Mouse (Mus musculus) megakaryocyte, embryonic 14.5 days (primary cell): Measurements from ENCODE around the gene Lrrtm1. TPM values are rescaled to one million over a fixed set of nuclear protein-coding genes. Genes with fewer than 3 reads are reported as not detected.

Source experiments
- H3K27me3 ChIP-seq: replicated peaks from 2 replicates; pipeline ENCODE3; 2012; ENCODE audit warnings: inconsistent platforms
- H3K36me3 ChIP-seq: replicated peaks from 2 replicates; pipeline ENCODE3; 2012; ENCODE audit warnings: low read length, inconsistent platforms, mixed read lengths
- H3K4me1 ChIP-seq: 2 replicates; pipeline ENCODE4 v1.6.1; 2012; ENCODE audit warnings: inconsistent platforms
- H3K4me3 ChIP-seq: replicated peaks from 2 replicates; pipeline ENCODE3; 2012; ENCODE audit warnings: moderate library complexity, mild to moderate bottlenecking, inconsistent platforms
- H3K9me3 ChIP-seq: 2 replicates; pipeline ENCODE4 v1.6.1; 2012; ENCODE audit warnings: inconsistent platforms
- FLI1 ChIP-seq: IDR thresholded peaks from 2 replicates; pipeline ENCODE4 v1.6.1; 2012; ENCODE audit warnings: low read length, inconsistent platforms, mixed read lengths
- GATA1 ChIP-seq: IDR thresholded peaks from 3 replicates; pipeline ENCODE4 v1.6.1; 2012; ENCODE audit warnings: mixed read lengths, low read length, inconsistent platforms, borderline replicate concordance
- polyA plus RNA-seq: library from polyadenylated mRNA; stranded (reverse); fragments of >175 nt; gene quantifications from 2 replicates; pipeline ENCODE4 v1.2.3, GENCODE M21; 2012; ENCODE audit warnings: low replicate concordance; ENCODE audit not compliant: insufficient read depth

Gene Lrrtm1
- polyA plus RNA-seq, 1 experiment: not detected

DNA sequence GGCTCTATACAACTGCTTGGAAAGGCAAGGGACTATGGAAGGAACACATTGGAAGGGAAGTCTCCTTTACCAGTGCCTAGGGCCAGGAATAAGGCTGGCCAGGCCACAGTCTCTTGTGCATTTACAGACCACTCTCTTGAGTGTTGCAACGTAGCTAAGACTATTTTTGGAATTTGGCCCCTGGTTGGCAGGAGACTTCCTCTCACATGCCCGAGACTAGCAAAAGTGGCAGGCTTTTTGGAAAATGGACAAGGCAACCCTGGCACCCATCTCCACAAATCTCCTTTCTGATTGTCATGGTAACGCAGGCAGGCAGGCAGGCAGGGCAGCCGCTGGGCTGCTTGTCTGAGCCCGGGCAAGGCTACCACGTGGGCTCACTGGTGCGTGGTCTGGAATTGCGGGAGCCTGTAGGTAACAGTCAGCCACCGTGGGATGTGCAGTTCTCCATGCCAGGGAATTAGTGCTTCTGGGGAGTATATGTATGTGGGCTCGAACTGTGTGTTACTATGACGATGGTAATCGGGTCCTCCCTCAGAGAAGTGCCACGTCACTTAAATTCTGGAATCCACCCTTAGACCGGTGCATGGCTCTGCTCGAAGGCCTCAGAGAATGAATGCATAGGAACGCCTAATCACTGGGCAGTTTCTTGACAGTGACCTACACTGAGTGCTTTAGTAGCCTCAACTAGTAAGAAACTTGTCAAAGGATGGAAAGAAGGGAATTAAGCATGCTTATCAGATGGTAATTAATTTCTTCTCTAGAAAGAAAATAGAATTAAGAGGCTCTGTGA lies 19.4 kb upstream of the Lrrtm1 start:
- Histone ChIP-seq H3K4me3 (no peak overlapping the region), H3K9me3 (0 out of 2 replicates have a peak, but pooled peaks cover 5% of the 10 kb centered on the region), H3K27me3 (no peaks in the 10 kb centered on the region), H3K4me1 (no peaks in the 10 kb centered on the region), H3K36me3 (no peaks in the 10 kb centered on the region)
- TF ChIP-seq FLI1 (no peak), GATA1 (no peak)

DNA sequence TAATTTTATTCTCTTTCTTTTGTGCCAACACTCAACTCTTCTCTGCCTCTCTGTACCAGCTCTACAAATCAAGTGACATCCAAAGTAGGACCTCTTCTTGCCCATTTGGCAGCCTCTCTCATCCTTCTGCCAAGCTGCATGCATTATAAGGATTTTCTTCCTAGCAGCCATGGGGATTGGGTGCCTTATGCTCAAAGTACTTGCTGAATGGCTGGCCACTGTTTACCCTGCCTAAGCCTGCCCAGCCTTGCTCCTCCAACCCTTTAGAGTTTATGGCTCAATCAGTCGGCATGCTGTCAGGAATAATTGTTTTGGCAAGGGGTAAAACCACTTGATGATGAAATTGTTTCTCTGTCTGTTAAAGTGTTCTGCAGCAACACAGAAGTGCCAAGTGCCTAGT lies 2.1 kb upstream of the Lrrtm1 start:
- H3K36me3 ChIP-seq: no peaks in the 10 kb centered on the region
- TF ChIP-seq FLI1 (no peak), GATA1 (no peak)

DNA sequence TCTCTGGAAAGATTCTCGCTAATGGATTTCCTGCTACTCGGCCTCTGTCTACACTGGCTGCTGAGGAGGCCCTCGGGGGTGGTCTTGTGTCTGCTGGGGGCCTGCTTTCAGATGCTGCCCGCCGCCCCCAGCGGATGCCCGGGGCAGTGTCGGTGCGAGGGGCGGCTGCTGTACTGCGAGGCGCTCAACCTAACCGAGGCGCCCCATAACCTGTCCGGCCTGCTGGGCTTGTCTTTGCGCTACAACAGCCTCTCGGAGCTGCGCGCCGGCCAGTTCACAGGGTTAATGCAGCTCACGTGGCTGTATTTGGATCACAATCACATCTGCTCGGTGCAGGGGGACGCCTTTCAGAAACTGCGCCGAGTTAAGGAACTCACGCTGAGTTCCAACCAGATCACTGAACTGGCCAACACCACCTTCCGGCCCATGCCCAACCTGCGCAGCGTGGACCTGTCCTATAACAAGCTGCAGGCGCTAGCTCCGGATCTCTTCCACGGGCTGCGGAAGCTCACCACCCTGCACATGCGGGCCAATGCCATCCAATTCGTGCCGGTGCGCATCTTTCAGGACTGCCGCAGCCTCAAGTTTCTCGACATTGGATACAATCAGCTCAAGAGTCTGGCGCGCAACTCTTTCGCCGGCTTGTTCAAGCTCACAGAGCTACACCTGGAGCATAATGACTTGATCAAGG lies 1.2 kb downstream of the Lrrtm1 start:
- Histone ChIP-seq H3K4me3 (no peak overlapping the region), H3K36me3 (no peaks in the 10 kb centered on the region), H3K4me1 (peaks cover 14% of the 10 kb centered on the region), H3K27me3 (peaks cover 44% of the 10 kb centered on the region), H3K9me3 (peaks cover 9% of the 10 kb centered on the region; the same call in 1 of the 2 replicates)
- no peak for TF ChIP-seq FLI1
- no peak for TF ChIP-seq GATA1

More for the DNA sequence above, 2.1 kb upstream of the Lrrtm1 start:
- peaks cover 14% of the 10 kb centered on the region for H3K4me1 ChIP-seq
- peaks cover 42% of the 10 kb centered on the region for H3K27me3 ChIP-seq
- H3K9me3 ChIP-seq: peaks cover 9% of the 10 kb centered on the region; the same call in 1 of the 2 replicates
- H3K4me3 ChIP-seq: no peak overlapping the region

DNA sequence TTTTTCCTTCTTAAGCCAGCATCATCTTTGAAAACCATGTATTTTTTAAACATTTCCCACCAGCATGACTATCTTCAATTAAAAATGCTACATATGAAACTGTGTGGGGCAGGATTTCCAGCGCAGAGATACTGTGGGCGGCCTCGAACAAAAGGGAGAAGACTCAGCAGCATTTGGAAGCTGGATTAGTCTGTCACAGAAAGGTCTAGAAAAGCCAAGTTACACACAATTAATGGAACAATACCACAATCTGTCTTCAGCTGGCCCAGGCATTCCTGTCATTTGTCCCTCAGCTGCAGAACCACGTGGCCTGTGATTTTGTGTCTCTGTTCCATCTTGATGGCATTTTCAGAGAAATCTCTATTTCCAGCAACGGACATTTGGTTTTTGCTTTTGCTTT lies 11.0 kb downstream of the Lrrtm1 start:
- Histone ChIP-seq H3K27me3 (no peaks in the 10 kb centered on the region), H3K4me1 (no peaks in the 10 kb centered on the region), H3K36me3 (no peaks in the 10 kb centered on the region), H3K4me3 (no peak overlapping the region), H3K9me3 (no peaks in the 10 kb centered on the region)
- TF ChIP-seq GATA1: no peak
- no peak for TF ChIP-seq FLI1

DNA sequence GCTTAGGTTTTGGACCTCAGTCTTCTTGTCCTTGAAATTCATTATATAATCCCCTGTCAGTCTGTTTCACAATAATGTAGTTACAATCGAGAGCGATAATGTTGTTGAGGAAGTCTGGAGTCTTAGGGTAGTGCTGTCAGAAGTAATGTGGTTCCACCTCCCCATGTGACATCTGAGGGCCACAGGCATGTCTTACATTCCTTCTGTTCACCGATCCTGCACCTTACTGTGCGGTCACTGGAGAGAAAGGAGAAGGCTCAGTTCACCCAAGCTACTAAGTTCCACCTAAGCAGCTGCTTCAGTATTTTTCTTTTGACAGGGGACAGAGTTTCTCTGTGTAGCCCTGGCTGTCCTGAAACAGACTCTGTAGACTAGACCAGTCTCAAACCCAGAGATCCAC lies 13.9 kb downstream of the Lrrtm1 start:
- no peaks in the 10 kb centered on the region for H3K4me1 ChIP-seq
- no peaks in the 10 kb centered on the region for H3K36me3 ChIP-seq
- H3K9me3 ChIP-seq: no peaks in the 10 kb centered on the region

DNA sequence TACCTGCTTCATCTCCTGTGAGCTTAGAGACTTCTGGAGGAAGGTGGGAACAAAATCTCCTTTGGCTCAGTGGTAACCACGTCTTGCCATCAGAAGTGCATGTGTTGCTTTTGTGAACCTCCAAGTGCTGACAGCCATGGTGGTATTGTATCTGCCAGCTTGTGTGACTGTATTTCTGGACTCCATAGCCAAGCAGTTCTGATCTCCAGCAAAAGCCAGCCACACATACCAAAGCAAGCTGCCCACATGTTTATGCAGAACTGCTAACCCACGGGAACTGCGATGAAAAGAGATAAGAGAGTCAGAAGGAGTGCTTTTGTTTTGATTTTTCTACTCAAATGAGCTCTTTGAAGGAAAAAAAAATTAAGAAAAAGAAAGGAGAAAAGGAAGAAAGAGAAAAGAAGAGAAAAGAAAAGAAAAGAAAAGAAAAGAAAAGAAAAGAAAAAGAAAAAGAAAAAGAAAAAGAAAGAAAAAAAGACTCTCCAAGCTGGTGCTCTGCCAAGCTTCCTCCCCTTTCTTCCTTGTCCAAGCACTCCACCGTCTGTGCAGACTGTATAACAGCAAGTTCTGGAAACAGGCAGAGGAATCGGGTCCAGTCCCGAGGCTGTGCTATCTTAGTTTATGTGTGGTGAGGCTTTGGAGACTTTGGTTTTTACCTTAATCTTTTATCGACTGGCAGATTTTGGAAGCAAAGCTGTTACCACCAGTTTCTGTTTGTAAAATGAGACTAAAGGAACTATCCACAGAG lies 15.0 kb downstream of the Lrrtm1 start:
- H3K36me3 ChIP-seq: no peaks in the 10 kb centered on the region
- no peaks in the 10 kb centered on the region for H3K27me3 ChIP-seq
- TF ChIP-seq FLI1: no peak
- TF ChIP-seq GATA1: no peak
- H3K4me3 ChIP-seq: no peak overlapping the region
- H3K9me3 ChIP-seq: no peaks in the 10 kb centered on the region
- H3K4me1 ChIP-seq: no peaks in the 10 kb centered on the region

More for the DNA sequence above, 13.9 kb downstream of the Lrrtm1 start:
- TF ChIP-seq GATA1 (no peak), FLI1 (no peak)
- H3K4me3 ChIP-seq: no peak overlapping the region
- no peaks in the 10 kb centered on the region for H3K27me3 ChIP-seq

DNA sequence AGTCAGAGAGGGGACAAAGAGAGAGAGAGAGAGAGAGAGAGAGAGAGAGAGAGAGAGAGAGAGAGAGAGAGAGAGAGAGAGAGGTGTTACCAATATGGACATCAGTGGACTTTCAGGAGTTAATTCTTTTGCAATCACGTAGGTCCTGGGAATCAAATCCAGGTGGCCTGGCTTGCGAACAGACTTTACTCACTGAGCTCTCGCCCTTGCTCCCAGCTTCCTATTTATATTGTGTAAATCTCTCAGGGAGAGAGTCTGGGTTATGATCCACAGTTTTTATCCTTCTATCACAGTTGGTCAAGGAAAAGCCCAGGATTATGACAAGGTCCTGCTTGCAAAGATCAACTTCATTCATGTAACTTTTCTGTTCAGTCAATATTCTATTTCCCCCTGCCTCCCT lies 22.7 kb downstream of the Lrrtm1 start:
- Histone ChIP-seq H3K4me1 (no peaks in the 10 kb centered on the region), H3K4me3 (no peak overlapping the region), H3K27me3 (no peaks in the 10 kb centered on the region), H3K36me3 (no peaks in the 10 kb centered on the region), H3K9me3 (no peaks in the 10 kb centered on the region)
- TF ChIP-seq FLI1 (no peak), GATA1 (no peak)

DNA sequence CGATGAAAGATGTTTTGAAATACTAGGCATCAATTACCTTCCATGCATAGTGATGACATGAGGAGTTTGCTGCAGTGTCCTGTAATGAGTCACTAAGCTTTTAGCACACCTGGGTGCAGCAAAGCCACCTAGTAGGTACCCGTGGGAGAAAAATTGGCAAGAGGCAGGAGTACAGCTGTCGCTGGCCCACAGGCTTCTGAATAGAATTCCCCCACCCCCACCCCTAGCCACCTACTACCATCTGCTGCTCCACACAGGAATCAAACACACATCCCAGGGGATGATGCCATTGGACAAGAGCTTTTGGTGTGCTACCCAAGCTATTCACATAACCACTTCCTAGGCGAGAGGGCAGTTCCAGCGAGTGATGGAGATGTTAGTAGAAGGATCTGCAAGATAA lies 36.3 kb downstream of the Lrrtm1 start:
- no peak for TF ChIP-seq FLI1
- no peak for TF ChIP-seq GATA1
- Histone ChIP-seq H3K9me3 (0 out of 2 replicates have a peak, but pooled peaks cover 3% of the 10 kb centered on the region), H3K36me3 (no peaks in the 10 kb centered on the region), H3K27me3 (no peaks in the 10 kb centered on the region), H3K4me3 (no peak overlapping the region), H3K4me1 (no peaks in the 10 kb centered on the region)

DNA sequence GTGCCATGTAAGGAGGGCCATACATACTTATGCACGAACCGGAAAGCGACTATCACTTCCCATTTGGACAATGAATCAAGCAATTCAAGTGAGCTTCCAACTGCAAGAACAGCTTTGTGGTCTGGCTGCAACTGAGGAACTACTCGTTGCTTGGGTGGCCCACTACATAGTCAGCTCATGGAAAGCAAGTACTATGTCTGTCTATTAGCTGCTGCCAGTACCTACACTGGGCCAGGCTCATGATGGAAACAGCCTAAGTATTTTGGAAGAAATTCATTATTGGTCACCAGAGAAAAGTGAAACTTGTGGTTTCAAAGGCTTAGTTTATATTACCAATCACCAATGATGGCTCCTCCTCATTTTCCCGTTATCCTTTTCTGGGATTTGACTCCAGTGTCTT lies 43.8 kb downstream of the Lrrtm1 start:
- TF ChIP-seq FLI1 (no peak), GATA1 (no peak)
- no peak overlapping the region for H3K4me3 ChIP-seq
- no peaks in the 10 kb centered on the region for H3K9me3 ChIP-seq
- no peaks in the 10 kb centered on the region for H3K27me3 ChIP-seq
- H3K4me1 ChIP-seq: no peaks in the 10 kb centered on the region
- H3K36me3 ChIP-seq: no peaks in the 10 kb centered on the region
